Mouse (Mus musculus): ENCODE measurements around the gene Macrod2.

- TF ChIP-seq CTCF (IDR thresholded peaks at IDR 0.05; ENCODE audit: insufficient read depth, low read depth, low read length) (no peak), POLR2A (IDR thresholded peaks at IDR 0.05; ENCODE audit: insufficient read depth, low read depth, low read length) (no peak)
These were observed 1778.9 kb downstream of the Macrod2 start for GRCm38 (mm10) chr2:142174039-142174438.
